Mouse (Mus musculus) macrophage (primary cell): ENCODE measurements around the gene Slc2a10. TPM values are rescaled to one million over a fixed set of nuclear protein-coding genes. Genes with fewer than 3 reads are reported as not detected.
"Not testable (repeated sequence)": the region's sequence is repeated elsewhere in the genome, so short reads cannot be mapped to it uniquely, and the experiment has no call there.

Source experiments
- H3K27ac ChIP-seq: fragments of 350-480 bp; formaldehyde crosslinking; 2 replicates; pipeline ENCODE4 v1.9.0; 2021
- H3K36me3 ChIP-seq: fragments of 350-480 bp; formaldehyde crosslinking; 2 replicates; pipeline ENCODE4 v1.9.0; 2021; ENCODE audit errors: inconsistent target
- H3K4me3 ChIP-seq: fragments of 350-480 bp; formaldehyde crosslinking; 2 replicates; pipeline ENCODE4 v1.9.0; 2021; ENCODE audit errors: inconsistent target
- H3K79me2 ChIP-seq: fragments of 350-480 bp; formaldehyde crosslinking; 2 replicates; pipeline ENCODE4 v1.9.0; 2021; ENCODE audit errors: inconsistent target
- WGBS: methylation state at CpG from one replicate; pipeline ENCODE4 v1.1.7; 2026; ENCODE audit warnings: inconsistent platforms; ENCODE audit not compliant: missing documents; 5-methylcytosine and 5-hydroxymethylcytosine counted together
- polyA plus RNA-seq: library from polyadenylated mRNA; stranded (reverse); fragments of 250-400 nt; gene quantifications from 3 replicates; pipeline ENCODE4 v1.2.4, GENCODE M21; 2018; ENCODE audit warnings: inconsistent platforms

Gene Slc2a10
- polyA plus RNA-seq, 1 experiment from 2014 or later: not detected

- no peak overlapping the region for H3K4me3 ChIP-seq
- no peaks in the 10 kb centered on the region for H3K79me2 ChIP-seq
- 94% methylated on average over 20 of the region's 20 CpGs for WGBS
- H3K36me3 ChIP-seq: no peaks in the 10 kb centered on the region
- no peak overlapping the region for H3K27ac ChIP-seq
Measured at GRCm38 (mm10) chr2:165515178-165515728, 11.7 kb downstream of the Slc2a10 start.

GRCm38 (mm10) chr2:165525609-165526008 lies 22.0 kb downstream of the Slc2a10 start:
- Histone ChIP-seq H3K4me3 (no peak overlapping the region), H3K79me2 (no peaks in the 10 kb centered on the region), H3K36me3 (no peaks in the 10 kb centered on the region), H3K27ac (no peak overlapping the region)
- WGBS: 46% methylated on average over 4 of the region's 4 CpGs

- 14% methylated on average over 8 of the region's 8 CpGs for WGBS
- no peak overlapping the region for H3K27ac ChIP-seq
- no peaks in the 10 kb centered on the region for H3K36me3 ChIP-seq
- no peak overlapping the region for H3K4me3 ChIP-seq
- H3K79me2 ChIP-seq: no peaks in the 10 kb centered on the region
Measured at GRCm38 (mm10) chr2:165529106-165529505, 25.5 kb downstream of the Slc2a10 start.

GRCm38 (mm10) chr2:165533789-165534188 lies 30.2 kb downstream of the Slc2a10 start:
- no peaks in the 10 kb centered on the region for H3K79me2 ChIP-seq
- no peaks in the 10 kb centered on the region for H3K36me3 ChIP-seq
- WGBS: 95% methylated on average over 6 of the region's 6 CpGs
- H3K27ac ChIP-seq: no peak overlapping the region
- no peak overlapping the region for H3K4me3 ChIP-seq

GRCm38 (mm10) chr2:165540975-165541374 lies 37.4 kb downstream of the Slc2a10 start:
- H3K4me3 ChIP-seq: no peak overlapping the region
- no peaks in the 10 kb centered on the region for H3K79me2 ChIP-seq
- 87% methylated on average over 3 of the region's 3 CpGs for WGBS
- no peak overlapping the region for H3K27ac ChIP-seq
- H3K36me3 ChIP-seq: no peaks in the 10 kb centered on the region

- H3K27ac ChIP-seq: no peak overlapping the region
- no peak overlapping the region for H3K4me3 ChIP-seq
- 94% methylated on average over 13 of the region's 13 CpGs for WGBS
- H3K79me2 ChIP-seq: no peaks in the 10 kb centered on the region
- no peaks in the 10 kb centered on the region for H3K36me3 ChIP-seq
Measured at GRCm38 (mm10) chr2:165542939-165543669, 39.5 kb downstream of the Slc2a10 start.

- Histone ChIP-seq H3K27ac (no peak overlapping the region), H3K4me3 (no peak overlapping the region), H3K79me2 (no peaks in the 10 kb centered on the region), H3K36me3 (no peaks in the 10 kb centered on the region)
- 98% methylated on average over 10 of the region's 10 CpGs for WGBS
Measured at GRCm38 (mm10) chr2:165543670-165544016, 40.1 kb downstream of the Slc2a10 start.

- Histone ChIP-seq H3K79me2 (no peaks in the 10 kb centered on the region), H3K4me3 (no peak overlapping the region), H3K27ac (no peak overlapping the region), H3K36me3 (no peaks in the 10 kb centered on the region)
- 96% methylated on average over 2 of the region's 2 CpGs for WGBS
Measured at GRCm38 (mm10) chr2:165545687-165546086, 42.1 kb downstream of the Slc2a10 start.

GRCm38 (mm10) chr2:165546341-165546740 lies 42.8 kb downstream of the Slc2a10 start:
- Histone ChIP-seq H3K27ac (no peak overlapping the region), H3K4me3 (no peak overlapping the region), H3K36me3 (no peaks in the 10 kb centered on the region), H3K79me2 (no peaks in the 10 kb centered on the region)
- 92% methylated on average over 8 of the region's 8 CpGs for WGBS

- 61% methylated on average over 9 of the region's 9 CpGs for WGBS
- Histone ChIP-seq H3K79me2 (no peaks in the 10 kb centered on the region), H3K36me3 (no peaks in the 10 kb centered on the region), H3K27ac (no peak overlapping the region), H3K4me3 (no peak overlapping the region)
Measured at GRCm38 (mm10) chr2:165547410-165547809, 43.8 kb downstream of the Slc2a10 start.

- H3K36me3 ChIP-seq: no peaks in the 10 kb centered on the region
- no peaks in the 10 kb centered on the region for H3K79me2 ChIP-seq
- H3K27ac ChIP-seq: no peak overlapping the region
- H3K4me3 ChIP-seq: no peak overlapping the region
- 86% methylated on average over 6 of the region's 6 CpGs for WGBS
Measured at GRCm38 (mm10) chr2:165548627-165549026, 45.0 kb downstream of the Slc2a10 start.

GRCm38 (mm10) chr2:165550410-165550809 lies 46.8 kb downstream of the Slc2a10 start:
- not testable (repeated sequence) for H3K27ac ChIP-seq, H3K4me3 ChIP-seq, H3K36me3 ChIP-seq, H3K79me2 ChIP-seq
- WGBS: 73% methylated on average over 6 of the region's 7 CpGs

GRCm38 (mm10) chr2:165554066-165554465 lies 50.5 kb downstream of the Slc2a10 start:
- H3K27ac ChIP-seq: no peak overlapping the region
- 99% methylated on average over 9 of the region's 9 CpGs for WGBS
- H3K4me3 ChIP-seq: no peak overlapping the region
- H3K79me2 ChIP-seq: no peaks in the 10 kb centered on the region
- H3K36me3 ChIP-seq: no peaks in the 10 kb centered on the region

GRCm38 (mm10) chr2:165557278-165557677 lies 53.7 kb downstream of the Slc2a10 start:
- Histone ChIP-seq H3K79me2 (no peaks in the 10 kb centered on the region), H3K36me3 (no peaks in the 10 kb centered on the region), H3K27ac (no peak overlapping the region), H3K4me3 (no peak overlapping the region)
- WGBS: 72% methylated on average over 7 of the region's 7 CpGs

- Histone ChIP-seq H3K79me2 (no peaks in the 10 kb centered on the region), H3K4me3 (no peak overlapping the region)
- WGBS: 60% methylated on average over 10 of the region's 11 CpGs
Measured at GRCm38 (mm10) chr2:165558916-165559315, 55.3 kb downstream of the Slc2a10 start.

More at GRCm38 (mm10) chr2:165558916-165559315, 55.3 kb downstream of the Slc2a10 start:
- no peak overlapping the region for H3K27ac ChIP-seq
- no peaks in the 10 kb centered on the region for H3K36me3 ChIP-seq
